ENCODE assay signal across 8 mouse cellular contexts in the genomic region with DNA sequence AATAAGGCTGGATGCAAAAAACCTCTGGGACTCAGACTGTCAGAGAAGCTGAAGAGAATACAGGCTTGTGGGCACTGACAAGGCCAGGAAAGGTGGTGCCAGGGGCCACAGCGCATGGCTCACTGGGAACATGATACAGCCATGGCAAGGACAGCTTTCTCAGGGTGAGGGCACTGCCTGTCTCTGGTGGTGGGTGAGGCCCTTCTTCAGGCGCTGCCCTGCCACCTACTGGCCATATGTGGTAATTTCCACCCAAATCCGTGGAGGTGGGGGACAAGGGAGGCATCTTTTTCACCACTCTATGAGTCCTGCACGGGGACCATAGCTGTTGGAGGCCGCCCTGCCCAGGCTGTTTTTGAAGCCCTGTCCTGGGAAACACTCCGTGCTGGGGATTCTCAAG. TPM values are rescaled to one million over a fixed set of nuclear protein-coding genes. Genes with fewer than 3 reads are reported as not detected.
A peak's percentile ranks its signal among the peaks of the same experiment; 100 is the strongest.
DNase-seq lines count a peak whose midpoint lies in the region; ATAC-seq and TF ChIP-seq lines count a peak whose summit lies in the region.

No protein-coding gene starts in this region.

- no peak for TF ChIP-seq POLR2A in heart, adult 2 months (IDR thresholded peaks at IDR 0.05; ENCODE audit: insufficient read depth, low read depth, low read length)

- DNase-seq in adrenal gland, postnatal 10 days = peak; percentile 90
- peak; percentile 77 for DNase-seq in embryonic facial prominence, embryonic 10.5 days (ENCODE audit: low spot score)
- DNase-seq in heart, adult 2 months = peak; percentile 77 to 86
- DNase-seq in liver, embryonic 11.5 days (ENCODE audit: low spot score) = peak; percentile 71
- peak; percentile 69 to 80 for DNase-seq in natural killer cell, adult 2 months (ENCODE audit: low spot score in 2 of 2)

- H3K36me3 ChIP-seq in C2C12 (ENCODE audit: control insufficient read depth, insufficient read depth) = no peaks in the 10 kb centered on the region
- H3K36me3 ChIP-seq in embryonic facial prominence, embryonic 10.5 days (replicated peaks) = peaks cover 95% of the 10 kb centered on the region
- H3K36me3 ChIP-seq in heart, adult 2 months (ENCODE audit: control insufficient read depth, insufficient read depth, low read length) = no peaks in the 10 kb centered on the region
- peaks cover 77% of the 10 kb centered on the region for H3K36me3 ChIP-seq in kidney, embryonic 14.5 days (ENCODE audit: control insufficient read depth, insufficient read depth, low read length)
- H3K36me3 ChIP-seq in liver, embryonic 11.5 days (ENCODE audit: control insufficient read depth, insufficient read depth, low read length) = no peaks in the 10 kb centered on the region
- no peaks in the 10 kb centered on the region for H3K36me3 ChIP-seq in stomach, embryonic 16.5 days (ENCODE audit: control insufficient read depth, insufficient read depth, low read length)

- no peak overlapping the region for H3K4me2 ChIP-seq in kidney, embryonic 14.5 days (replicated peaks; ENCODE audit: low read depth, low read length)
- H3K4me2 ChIP-seq in liver, embryonic 11.5 days = no peak overlapping the region
- no peak overlapping the region for H3K4me2 ChIP-seq in stomach, embryonic 16.5 days (ENCODE audit: low read depth, low read length)

- peak; percentile 88; the same call in 1 of the 2 replicates for TF ChIP-seq EP300 in heart, adult 2 months (IDR thresholded peaks at IDR 0.05; ENCODE audit: insufficient read depth, low read depth, low read length)

- WGBS in embryonic facial prominence, embryonic 10.5 days = 20% methylated on average over 6 of the region's 6 CpGs
- WGBS in heart, adult 2 months = 12% methylated on average over 6 of the region's 6 CpGs
- WGBS in kidney, embryonic 14.5 days = 10% methylated on average over 6 of the region's 6 CpGs
- WGBS in liver, embryonic 11.5 days = 15% methylated on average over 6 of the region's 6 CpGs
- 10% methylated on average over 6 of the region's 6 CpGs for WGBS in stomach, embryonic 16.5 days

- no peak overlapping the region for H3K27ac ChIP-seq in embryonic facial prominence, embryonic 10.5 days (replicated peaks)
- H3K27ac ChIP-seq in heart, adult 2 months = no peak overlapping the region
- H3K27ac ChIP-seq in kidney, embryonic 14.5 days (ENCODE audit: low read depth, low read length) = no peak overlapping the region
- H3K27ac ChIP-seq in liver, embryonic 11.5 days (ENCODE audit: low read depth, low read length) = no peak overlapping the region
- H3K27ac ChIP-seq in stomach, embryonic 16.5 days (ENCODE audit: low read length) = no peak overlapping the region

- no peak overlapping the region for H3K9ac ChIP-seq in heart, adult 2 months (ENCODE audit: low read depth, low read length)
- H3K9ac ChIP-seq in kidney, embryonic 14.5 days (ENCODE audit: low read depth, low read length) = no peak overlapping the region
- no peak overlapping the region for H3K9ac ChIP-seq in liver, embryonic 11.5 days (ENCODE audit: low read depth, low read length)
- no peak overlapping the region for H3K9ac ChIP-seq in stomach, embryonic 16.5 days (ENCODE audit: low read length)

- peak; percentile 64 for ATAC-seq in kidney, embryonic 14.5 days (ENCODE audit: low FRiP score, low TSS enrichment)
- ATAC-seq in liver, embryonic 11.5 days (replicated peaks; ENCODE audit: low FRiP score) = peak; percentile 60
- ATAC-seq in stomach, embryonic 16.5 days (ENCODE audit: insufficient read depth, low FRiP score) = peak; percentile 42; the same call in 1 of the 2 replicates

- H3K79me2 ChIP-seq in C2C12 (ENCODE audit: control insufficient read depth, insufficient read depth) = no peaks in the 10 kb centered on the region
- H3K79me2 ChIP-seq in heart, adult 2 months (replicated peaks; ENCODE audit: control insufficient read depth, insufficient read depth, low read length) = no peaks in the 10 kb centered on the region

- 0 out of 2 replicates have a peak, but pooled peaks cover 3% of the 10 kb centered on the region for H3K4me1 ChIP-seq in embryonic facial prominence, embryonic 10.5 days
- H3K4me1 ChIP-seq in heart, adult 2 months (ENCODE audit: control insufficient read depth, insufficient read depth, low read length) = peaks cover 2% of the 10 kb centered on the region
- H3K4me1 ChIP-seq in kidney, embryonic 14.5 days (ENCODE audit: control insufficient read depth, insufficient read depth, low read length) = no peaks in the 10 kb centered on the region
- peaks cover 3% of the 10 kb centered on the region; the same call in 1 of the 2 replicates for H3K4me1 ChIP-seq in liver, embryonic 11.5 days (replicated peaks; ENCODE audit: control insufficient read depth, insufficient read depth, low read length)
- peaks cover 15% of the 10 kb centered on the region for H3K4me1 ChIP-seq in stomach, embryonic 16.5 days (ENCODE audit: control insufficient read depth, insufficient read depth, low read length)

- no peak overlapping the region for H3ac ChIP-seq in C2C12 (ENCODE audit: control insufficient read depth, insufficient read length, low read depth)

- H3K4me3 ChIP-seq in C2C12 (ENCODE audit: insufficient read depth, poor library complexity, severe bottlenecking) = no peak overlapping the region
- no peak overlapping the region for H3K4me3 ChIP-seq in embryonic facial prominence, embryonic 10.5 days
- no peak overlapping the region for H3K4me3 ChIP-seq in heart, adult 2 months
- H3K4me3 ChIP-seq in kidney, embryonic 14.5 days (ENCODE audit: low read length) = no peak overlapping the region
- H3K4me3 ChIP-seq in liver, embryonic 11.5 days (ENCODE audit: low read depth, low read length) = no peak overlapping the region
- H3K4me3 ChIP-seq in stomach, embryonic 16.5 days (replicated peaks; ENCODE audit: low read length) = no peak overlapping the region

- H3K27me3 ChIP-seq in C2C12 (ENCODE audit: control insufficient read depth, insufficient read depth, insufficient read length) = no peaks in the 10 kb centered on the region
- no peaks in the 10 kb centered on the region for H3K27me3 ChIP-seq in embryonic facial prominence, embryonic 10.5 days (replicated peaks; ENCODE audit: low read depth, poor library complexity, severe bottlenecking)
- H3K27me3 ChIP-seq in heart, adult 2 months (ENCODE audit: control insufficient read depth, insufficient read depth, low read length) = no peaks in the 10 kb centered on the region
- H3K27me3 ChIP-seq in kidney, embryonic 14.5 days (ENCODE audit: control insufficient read depth, insufficient read depth, low read length) = no peaks in the 10 kb centered on the region
- H3K27me3 ChIP-seq in liver, embryonic 11.5 days (replicated peaks; ENCODE audit: control insufficient read depth, insufficient read depth, low read length) = no peaks in the 10 kb centered on the region
- H3K27me3 ChIP-seq in stomach, embryonic 16.5 days (ENCODE audit: control insufficient read depth, insufficient read depth, low read length) = no peaks in the 10 kb centered on the region

- no peaks in the 10 kb centered on the region for H3K79me3 ChIP-seq in C2C12 (ENCODE audit: low read depth)

- intact Hi-C loops in heart, adult 2 months (cut with DNase I) = loop anchor here (1.0 to 2.0 kb wide), 2 partner anchors 45 to 67 kb away; a partner anchor contains a TSS

- H3K9me3 ChIP-seq in embryonic facial prominence, embryonic 10.5 days = no peaks in the 10 kb centered on the region
- no peaks in the 10 kb centered on the region for H3K9me3 ChIP-seq in kidney, embryonic 14.5 days (ENCODE audit: control insufficient read depth, low read length)
- H3K9me3 ChIP-seq in liver, embryonic 11.5 days (ENCODE audit: control insufficient read depth, low read length) = no peaks in the 10 kb centered on the region
- no peaks in the 10 kb centered on the region for H3K9me3 ChIP-seq in stomach, embryonic 16.5 days (replicated peaks; ENCODE audit: control insufficient read depth, low read length)

- TF ChIP-seq CTCF in C2C12 (IDR thresholded peaks at IDR 0.05; ENCODE audit: control insufficient read depth, insufficient read depth, insufficient read length) = peak; percentile 88
- TF ChIP-seq CTCF in heart, adult 2 months (IDR thresholded peaks at IDR 0.05) = peak; percentile 98; the same call in 1 of the 2 replicates

RNA-seq across cellular contexts. Expression of a gene that starts 21.5 kb away (rescaled TPM):
- 2.0 TPM for polyA plus RNA-seq in C2C12 (2012; fragmentation: generic; extraction: Trizol)
- total RNA-seq in adrenal gland, postnatal 10 days (2021) = 10 to 100 TPM; 46.9 to 50.7 TPM
- 399 and 480 TPM in 2 replicates for polyA plus RNA-seq in embryonic facial prominence, embryonic 10.5 days (2016; fragmentation: Nextera tagmentation; extraction: Ambion mirVana)
- 1 to 10 TPM; 3.1 TPM for total RNA-seq in heart, adult 2 months (2021)
- 12.2 and 17.6 TPM in 2 replicates for polyA plus RNA-seq in heart, adult 2 months (2012; rRNA removed)
- polyA plus RNA-seq in kidney, embryonic 14.5 days (2014; fragmentation: Nextera tagmentation; extraction: Ambion mirVana) = 412 and 476 TPM in 2 replicates
- polyA plus RNA-seq in liver, embryonic 11.5 days (2014; fragmentation: Nextera tagmentation; extraction: Ambion mirVana) = 107 and 128 TPM in 2 replicates
- polyA plus RNA-seq in stomach, embryonic 16.5 days (2015; fragmentation: Nextera tagmentation; extraction: Ambion mirVana) = 423 and 500 TPM in 2 replicates

RNA-seq across cellular contexts. Expression of a gene that starts 28.6 kb away (rescaled TPM):
- polyA plus RNA-seq in C2C12 (2012; fragmentation: generic; extraction: Trizol) = 6.0 TPM
- 10 to 100 TPM in 1 of 2 experiments, 1 to 10 TPM in 1; 6.7 to 13.2 TPM for total RNA-seq in adrenal gland, postnatal 10 days (2021)
- polyA plus RNA-seq in embryonic facial prominence, embryonic 10.5 days (2016; fragmentation: Nextera tagmentation; extraction: Ambion mirVana) = 11.0 and 11.3 TPM in 2 replicates
- 1 to 10 TPM; 4.6 to 4.9 TPM for total RNA-seq in heart, adult 2 months (2021)
- polyA plus RNA-seq in heart, adult 2 months (2012; rRNA removed) = 5.1 and 8.1 TPM in 2 replicates
- 10.3 and 13.2 TPM in 2 replicates for polyA plus RNA-seq in kidney, embryonic 14.5 days (2014; fragmentation: Nextera tagmentation; extraction: Ambion mirVana)
- 5.0 and 6.0 TPM in 2 replicates for polyA plus RNA-seq in liver, embryonic 11.5 days (2014; fragmentation: Nextera tagmentation; extraction: Ambion mirVana)
- 2.8 and 3.0 TPM in 2 replicates for polyA plus RNA-seq in stomach, embryonic 16.5 days (2015; fragmentation: Nextera tagmentation; extraction: Ambion mirVana)

RNA-seq across cellular contexts. Expression of a gene that starts 45.1 kb away (rescaled TPM):
- polyA plus RNA-seq in C2C12 (2012; fragmentation: generic; extraction: Trizol) = 17.1 TPM
- 10 to 100 TPM; 31.9 to 39.9 TPM for total RNA-seq in adrenal gland, postnatal 10 days (2021)
- 42.4 and 43.2 TPM in 2 replicates for polyA plus RNA-seq in embryonic facial prominence, embryonic 10.5 days (2016; fragmentation: Nextera tagmentation; extraction: Ambion mirVana)
- 10 to 100 TPM; 15.1 to 17.7 TPM for total RNA-seq in heart, adult 2 months (2021)
- 30.4 and 34.8 TPM in 2 replicates for polyA plus RNA-seq in heart, adult 2 months (2012; rRNA removed)
- polyA plus RNA-seq in kidney, embryonic 14.5 days (2014; fragmentation: Nextera tagmentation; extraction: Ambion mirVana) = 26.5 and 39.5 TPM in 2 replicates
- polyA plus RNA-seq in liver, embryonic 11.5 days (2014; fragmentation: Nextera tagmentation; extraction: Ambion mirVana) = 41.7 and 42.7 TPM in 2 replicates
- 37.9 and 41.7 TPM in 2 replicates for polyA plus RNA-seq in stomach, embryonic 16.5 days (2015; fragmentation: Nextera tagmentation; extraction: Ambion mirVana)

RNA-seq across cellular contexts. Expression of a gene that starts 46.4 kb away (rescaled TPM):
- 70.2 TPM for polyA plus RNA-seq in C2C12 (2012; fragmentation: generic; extraction: Trizol)
- 10 to 100 TPM; 54.5 to 57.1 TPM for total RNA-seq in adrenal gland, postnatal 10 days (2021)
- 65.6 and 69.4 TPM in 2 replicates for polyA plus RNA-seq in embryonic facial prominence, embryonic 10.5 days (2016; fragmentation: Nextera tagmentation; extraction: Ambion mirVana)
- total RNA-seq in heart, adult 2 months (2021) = 10 to 100 TPM; 13.9 to 14.9 TPM
- polyA plus RNA-seq in heart, adult 2 months (2012; rRNA removed) = 21.2 and 24.5 TPM in 2 replicates
- 64.4 and 79.8 TPM in 2 replicates for polyA plus RNA-seq in kidney, embryonic 14.5 days (2014; fragmentation: Nextera tagmentation; extraction: Ambion mirVana)
- 178 and 180 TPM in 2 replicates for polyA plus RNA-seq in liver, embryonic 11.5 days (2014; fragmentation: Nextera tagmentation; extraction: Ambion mirVana)
- 97.5 and 102 TPM in 2 replicates for polyA plus RNA-seq in stomach, embryonic 16.5 days (2015; fragmentation: Nextera tagmentation; extraction: Ambion mirVana)

RNA-seq across cellular contexts. Expression of a gene that starts 56.4 kb away (rescaled TPM):
- not detected for polyA plus RNA-seq in C2C12 (2012; fragmentation: generic; extraction: Trizol)
- not detected for total RNA-seq in adrenal gland, postnatal 10 days (2021)
- polyA plus RNA-seq in embryonic facial prominence, embryonic 10.5 days (2016; fragmentation: Nextera tagmentation; extraction: Ambion mirVana) = 0.05 and 0.11 TPM in 2 replicates
- not detected for total RNA-seq in heart, adult 2 months (2021)
- polyA plus RNA-seq in heart, adult 2 months (2012; rRNA removed) = 0.16 and 0.20 TPM in 2 replicates
- 0.27 and 0.95 TPM in 2 replicates for polyA plus RNA-seq in kidney, embryonic 14.5 days (2014; fragmentation: Nextera tagmentation; extraction: Ambion mirVana)
- polyA plus RNA-seq in liver, embryonic 11.5 days (2014; fragmentation: Nextera tagmentation; extraction: Ambion mirVana) = 0.19 TPM in 1 of 2 replicates, not detected in the other
- polyA plus RNA-seq in stomach, embryonic 16.5 days (2015; fragmentation: Nextera tagmentation; extraction: Ambion mirVana) = 0.08 TPM in 1 of 2 replicates, not detected in the other
